Mouse (Mus musculus) lung, adult 2 months (tissue): ENCODE results near the gene H13.

Source experiments
- CTCF ChIP-seq: fragments of 200-500 bp; IDR thresholded peaks from 2 replicates; pipeline ENCODE4 v1.5.1; 2011; ENCODE audit warnings: mild to moderate bottlenecking, low read length, control low read depth; ENCODE audit not compliant: insufficient read depth
- POLR2A ChIP-seq: fragments of 200-500 bp; IDR thresholded peaks from 2 replicates; pipeline ENCODE4 v1.6.1; 2011; ENCODE audit warnings: low read depth, mild to moderate bottlenecking, control low read depth, low read length, borderline replicate concordance; ENCODE audit errors: extremely low read depth

DNA sequence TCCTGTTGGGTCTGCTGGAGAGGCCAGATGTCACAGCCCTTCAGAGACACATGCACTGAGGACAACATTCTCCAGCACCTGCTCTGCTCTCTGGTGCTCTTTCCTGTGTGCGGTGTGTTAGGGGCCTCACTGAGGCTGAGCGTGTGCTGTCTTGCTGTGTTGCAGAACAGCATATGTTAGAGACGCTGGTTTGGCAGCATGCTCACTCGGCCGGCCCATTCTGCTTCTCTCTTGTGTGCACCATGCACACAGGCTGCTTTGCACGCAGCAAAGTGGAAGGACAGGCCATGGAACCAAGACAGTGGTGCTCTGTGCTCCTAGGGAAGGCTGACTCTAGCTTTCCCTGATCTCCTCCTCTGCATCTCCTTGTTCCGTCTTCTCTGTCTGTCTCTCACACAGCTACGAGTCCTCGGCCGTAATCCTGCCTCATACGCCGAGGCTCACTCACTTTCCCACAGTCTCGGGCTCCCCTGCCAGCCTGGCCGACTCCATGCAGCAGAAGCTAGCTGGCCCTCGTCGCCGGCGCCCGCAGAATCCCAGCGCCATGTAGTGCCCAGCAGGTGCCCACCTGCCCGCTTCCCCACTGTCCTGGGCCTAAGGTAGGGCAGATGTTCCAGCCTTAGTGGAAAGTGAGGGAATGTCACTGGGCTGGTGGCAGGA is 34.5 kb downstream of the H13 start:
- TF ChIP-seq POLR2A (no peak), CTCF (no peak)
